ENCODE assay signal across 9 mouse cellular contexts in the genomic region with DNA sequence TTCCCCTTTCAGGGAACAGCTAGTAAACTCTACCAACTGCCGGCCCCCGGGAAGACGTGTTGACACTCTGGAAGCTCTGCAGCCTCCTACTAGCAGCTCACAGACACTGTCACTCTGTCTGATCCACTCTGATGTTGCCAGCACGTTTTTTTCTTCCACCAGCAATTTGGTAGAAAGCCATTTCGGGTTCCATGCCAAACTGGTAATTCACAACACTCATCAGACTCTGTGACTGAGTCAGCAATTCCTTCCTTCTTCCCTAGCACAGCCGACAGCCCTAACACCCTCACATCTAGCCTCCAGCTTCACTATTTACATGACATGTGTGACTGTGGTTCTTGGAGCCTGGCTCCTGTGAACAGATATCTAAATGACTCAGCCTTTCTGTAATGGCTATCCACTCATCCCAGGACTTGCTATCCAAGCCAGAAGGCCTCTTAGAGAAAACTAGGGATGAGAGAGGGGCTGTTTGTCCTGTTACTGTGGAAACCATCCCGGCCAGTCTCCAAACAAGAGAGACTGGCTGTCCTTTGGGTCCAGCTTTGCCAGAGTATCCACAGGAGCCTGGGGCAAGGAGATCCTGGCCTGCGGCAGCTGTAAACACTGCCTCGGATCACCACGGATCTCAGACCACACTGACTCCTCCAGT.
DNase-seq lines count a peak whose midpoint lies in the region; ATAC-seq and TF ChIP-seq lines count a peak whose summit lies in the region.
"Had no signal": no experiment of that assay in that cellular context is flagged by ENCODE, and none has a peak within 500 bp of the region (broad histone marks: within the 10 kb centered on the region; RNA-seq: fewer than 3 reads in every experiment).

No protein-coding gene starts in this region.

- no peaks in the 10 kb centered on the region for H3K36me3 ChIP-seq in forebrain, embryonic 13.5 days (ENCODE audit: poor library complexity, severe bottlenecking)
- H3K36me3 ChIP-seq in forebrain, embryonic 10.5 days (replicated peaks) = no peaks in the 10 kb centered on the region
- H3K36me3 ChIP-seq in lung, embryonic 16.5 days (ENCODE audit: control insufficient read depth, insufficient read depth, low read length) = no peaks in the 10 kb centered on the region
- H3K36me3 ChIP-seq: neural tube, embryonic 13.5 days had no signal

- no peak for TF ChIP-seq CTCF in layer of hippocampus, adult 2 months (conservative IDR thresholded peaks at IDR 0.05)

- no peaks in the 10 kb centered on the region for H3K27me3 ChIP-seq in forebrain, embryonic 13.5 days
- peaks cover 27% of the 10 kb centered on the region; the same call in 1 of the 2 replicates for H3K27me3 ChIP-seq in forebrain, embryonic 10.5 days (ENCODE audit: poor library complexity, severe bottlenecking)
- H3K27me3 ChIP-seq in lung, embryonic 16.5 days (ENCODE audit: control insufficient read depth, insufficient read depth, low read depth, low read length) = no peaks in the 10 kb centered on the region
- H3K27me3 ChIP-seq: neural tube, embryonic 13.5 days had no signal

- no peak for DNase-seq in forebrain, embryonic 10.5 days (ENCODE audit: extremely low spot score, low spot score)
- peak; percentile 91 for DNase-seq in Muller cell, postnatal 12 days (ENCODE audit: inconsistent ontology term)
- DNase-seq in heart, adult 11 months = peak; percentile 98
- DNase-seq in layer of hippocampus, adult 2 months (ENCODE audit: low spot score in 2 of 2) = peak; percentile 55 to 77
- DNase-seq in spleen, postnatal 36 days (ENCODE audit: low spot score in 2 of 2) = no peak
- no peak for DNase-seq in B cell, adult 2 months

- H3K9ac ChIP-seq in forebrain, embryonic 13.5 days = no peak overlapping the region
- H3K9ac ChIP-seq in lung, embryonic 16.5 days (ENCODE audit: low read length) = no peak overlapping the region
- H3K9ac ChIP-seq: neural tube, embryonic 13.5 days had no signal

- peaks cover 13% of the 10 kb centered on the region for H3K4me1 ChIP-seq in forebrain, embryonic 13.5 days
- H3K4me1 ChIP-seq in forebrain, embryonic 10.5 days = peaks cover 27% of the 10 kb centered on the region
- H3K4me1 ChIP-seq in lung, embryonic 16.5 days (replicated peaks; ENCODE audit: control insufficient read depth, insufficient read depth, low read length) = peaks cover 29% of the 10 kb centered on the region

- H3K4me2 ChIP-seq in forebrain, embryonic 13.5 days = no peak overlapping the region
- no peak overlapping the region for H3K4me2 ChIP-seq in lung, embryonic 16.5 days (ENCODE audit: low read depth, low read length)
- H3K4me2 ChIP-seq: neural tube, embryonic 13.5 days had no signal

- peak; percentile 52; the same call in 1 of the 2 replicates for ATAC-seq in forebrain, embryonic 13.5 days
- peak; percentile 94 for ATAC-seq in lung, embryonic 16.5 days (ENCODE audit: low read depth)

- WGBS in forebrain, embryonic 13.5 days = 68% methylated on average over 10 of the region's 10 CpGs
- WGBS in forebrain, embryonic 10.5 days = 77% methylated on average over 10 of the region's 10 CpGs
- WGBS in lung, embryonic 16.5 days = 24% methylated on average over 10 of the region's 10 CpGs

- H3K4me3 ChIP-seq in forebrain, embryonic 13.5 days = no peak overlapping the region
- H3K4me3 ChIP-seq in forebrain, embryonic 10.5 days = no peak overlapping the region
- H3K4me3 ChIP-seq in layer of hippocampus, adult 2 months = no peak overlapping the region
- H3K4me3 ChIP-seq in lung, embryonic 16.5 days (ENCODE audit: low read length) = no peak overlapping the region
- H3K4me3 ChIP-seq: neural tube, embryonic 13.5 days had no signal

- H3K9me3 ChIP-seq in forebrain, embryonic 13.5 days (replicated peaks) = no peaks in the 10 kb centered on the region
- H3K9me3 ChIP-seq in forebrain, embryonic 10.5 days = no peaks in the 10 kb centered on the region
- H3K9me3 ChIP-seq in lung, embryonic 16.5 days (ENCODE audit: control insufficient read depth, low read length) = no peaks in the 10 kb centered on the region
- H3K9me3 ChIP-seq: neural tube, embryonic 13.5 days had no signal

- no peak overlapping the region for H3K27ac ChIP-seq in forebrain, embryonic 13.5 days
- H3K27ac ChIP-seq in forebrain, embryonic 10.5 days = no peak overlapping the region; the same call in 1 of the 2 replicates
- no peak overlapping the region; the same call in 1 of the 2 replicates for H3K27ac ChIP-seq in layer of hippocampus, adult 2 months
- H3K27ac ChIP-seq in lung, embryonic 16.5 days (ENCODE audit: low read length) = peak overlapping the region; percentile 24
- H3K27ac ChIP-seq: neural tube, embryonic 13.5 days had no signal

Comparison
In these comparisons a context has a peak if more than half of its experiments do, and no peak if none do; other contexts are left out.
1. DNase-seq: peak in Muller cell, postnatal 12 days (single experiment), heart, adult 11 months (single experiment) and layer of hippocampus, adult 2 months (2 of 2); none in forebrain, embryonic 10.5 days (single experiment), spleen, postnatal 36 days (0 of 2) and B cell, adult 2 months (0 of 2).